Mouse (Mus musculus) heart, embryonic 14.5 days (tissue): ENCODE results near the gene Nr4a3. TPM values are rescaled to one million over a fixed set of nuclear protein-coding genes. Genes with fewer than 3 reads are reported as not detected.
A peak's percentile ranks its signal among the peaks of the same experiment; 100 is the strongest.

Experiments
- ATAC-seq: fragments of 200-750 bp; cut with Nextera tagmentation; 2 replicates; pipeline ENCODE4 v1.8.0; 2017; ENCODE audit warnings: low read depth, moderate TSS enrichment; ENCODE audit not compliant: insufficient number of reproducible peaks, insufficient read depth, low FRiP score
- H3K27ac ChIP-seq, 2 experiments: fragments of 200-500 bp in 1 of 2; fragments of 300-500 bp in 1 of 2; sonication (generic) in 1 of 2; replicated peaks in 1 of 2; 2 replicates each; pipeline ENCODE4 v1.5.1; 2012 to 2014; ENCODE audit warnings: low read depth in 2 of 2, low read length in 2 of 2, control low read depth in 1 of 2, mild to moderate bottlenecking in 1 of 2, mixed read lengths in 1 of 2; ENCODE audit not compliant: control insufficient read depth in 1 of 2, insufficient read depth in 1 of 2
- H3K27me3 ChIP-seq: fragments of 300-500 bp; sonication (generic); 2 replicates; pipeline ENCODE4 v1.6.1; 2014; ENCODE audit warnings: mild to moderate bottlenecking, low read length, control low read depth; ENCODE audit not compliant: control insufficient read depth, insufficient read depth
- H3K36me3 ChIP-seq: fragments of 300-500 bp; sonication (generic); 2 replicates; pipeline ENCODE4 v1.6.1; 2014; ENCODE audit warnings: mild to moderate bottlenecking, control low read depth, low read length, mixed read lengths; ENCODE audit not compliant: control insufficient read depth, insufficient read depth
- H3K4me1 ChIP-seq, 2 experiments: fragments of 200-500 bp in 1 of 2; fragments of 300-500 bp in 1 of 2; sonication (generic) in 1 of 2; 2 replicates each; pipeline ENCODE4 v1.6.1; 2012 to 2014; ENCODE audit warnings: low read length in 2 of 2, control low read depth in 1 of 2, mixed read lengths in 1 of 2; ENCODE audit not compliant: control insufficient read depth in 2 of 2, insufficient read depth in 2 of 2
- H3K4me2 ChIP-seq: fragments of 300-500 bp; sonication (generic); 2 replicates; pipeline ENCODE4 v1.6.1; 2014; ENCODE audit warnings: mild to moderate bottlenecking, low read length
- H3K4me3 ChIP-seq, 2 experiments: fragments of 200-500 bp in 1 of 2; fragments of 300-500 bp in 1 of 2; sonication (generic) in 1 of 2; 2 replicates each; pipeline ENCODE4 v1.5.1; 2012 to 2014; ENCODE audit warnings: low read length in 2 of 2, mild to moderate bottlenecking in 2 of 2, control low read depth in 1 of 2, low read depth in 1 of 2, moderate library complexity in 1 of 2; ENCODE audit not compliant: control insufficient read depth in 1 of 2, insufficient read depth in 1 of 2
- H3K9ac ChIP-seq: fragments of 300-500 bp; sonication (generic); 2 replicates; pipeline ENCODE4 v1.6.1; 2014; ENCODE audit warnings: mild to moderate bottlenecking, low read length
- H3K9me3 ChIP-seq: fragments of 300-500 bp; sonication (generic); 2 replicates; pipeline ENCODE4 v1.6.1; 2016; ENCODE audit warnings: low read length, control low read depth; ENCODE audit not compliant: control insufficient read depth
- WGBS: fragments of 180-500 bp; shearing (Covaris S2); extraction: QIAGEN DNeasy Blood & Tissue Kit; methylation state at CpG from one replicate; pipeline ENCODE4 v1.1.7; 2014; 5-methylcytosine and 5-hydroxymethylcytosine counted together
- polyA plus RNA-seq: library from polyadenylated mRNA; unstranded; fragments of >200 nt; fragmentation: Nextera tagmentation; extraction: Ambion mirVana; gene quantifications from 2 replicates; pipeline ENCODE4 v1.2.1, GENCODE M21; 2014

Nr4a3 gene
- polyA plus RNA-seq, result 0.14 and 0.31 TPM in 2 replicates

DNA sequence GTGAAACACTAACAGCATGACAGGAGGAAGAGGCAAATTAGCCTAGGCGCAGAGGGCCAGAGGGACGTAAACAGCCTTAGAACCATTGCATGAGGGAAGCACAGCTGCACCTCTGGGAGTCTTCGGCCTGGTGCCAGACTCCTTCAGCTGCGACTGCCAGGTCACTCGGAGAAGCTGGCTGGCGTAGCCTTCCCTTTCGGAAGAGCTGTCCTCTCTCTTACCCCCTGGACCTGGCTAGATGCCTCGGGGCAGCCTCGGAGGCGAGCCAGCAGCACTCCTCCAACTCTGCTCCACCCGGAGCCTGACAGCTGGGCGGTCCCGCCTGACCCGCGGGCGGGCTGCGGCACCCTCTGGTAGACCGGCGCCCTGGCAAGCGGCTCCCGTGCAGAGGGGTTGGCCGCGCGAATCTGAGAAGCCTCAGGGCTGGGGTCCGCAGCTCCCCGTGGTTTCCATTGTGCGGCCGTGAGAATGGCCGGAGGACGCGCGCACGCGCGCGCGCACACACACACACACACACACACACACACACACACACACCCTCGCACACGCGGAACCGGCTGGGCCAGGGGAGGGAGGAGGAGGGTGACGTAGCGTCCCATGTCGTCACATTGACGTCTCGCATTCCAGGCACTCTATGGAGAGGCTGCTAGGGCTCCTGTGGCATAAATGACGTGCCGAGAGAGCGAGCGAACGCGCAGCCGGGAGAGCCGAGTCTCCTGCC lies at the start of gene Nr4a3:
Gene Nr4a3 (plus strand): TSS at position 663 of the 721 bp plus-strand sequence.
- Histone ChIP-seq H3K4me3 (peak within 1 kb of the TSS; percentile 70 to 77), H3K27ac (peak within 1 kb of the TSS; percentile 92 to 99), H3K9me3 (no peaks in the 10 kb centered on the region), H3K36me3 (no peaks in the 10 kb centered on the region), H3K9ac (peak within 1 kb of the TSS; percentile 69), H3K27me3 (peaks cover 26% of the 10 kb centered on the region), H3K4me1 (peaks cover 14 to 21% of the 10 kb centered on the region in 2 experiments), H3K4me2 (peak within 1 kb of the TSS; percentile 100)
- 0% methylated on average over 47 of the region's 54 CpGs for WGBS
- peak; percentile 69 for ATAC-seq

DNA sequence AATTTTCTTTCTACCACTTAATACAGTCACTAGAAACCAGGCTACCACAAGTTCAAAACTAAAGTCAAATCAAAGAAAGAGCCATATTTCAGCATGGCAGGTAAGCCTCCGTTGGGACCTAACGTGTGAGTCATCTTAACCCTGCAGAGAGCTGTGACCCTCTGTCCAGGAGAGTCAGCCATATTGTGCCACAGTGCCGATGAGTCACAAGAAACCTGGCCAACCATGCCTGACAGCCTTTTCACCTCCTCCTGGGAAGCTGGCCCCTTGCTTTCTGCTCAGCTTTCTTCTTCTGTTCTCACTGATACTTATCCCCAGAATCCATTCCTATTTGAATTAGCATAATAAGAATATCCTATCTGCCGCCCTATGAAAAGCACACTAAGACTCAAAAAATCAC lies 42.0 kb upstream of the Nr4a3 start:
- Histone ChIP-seq H3K27ac (no peak overlapping the region), H3K27me3 (no peaks in the 10 kb centered on the region), H3K4me1 (no peaks in the 10 kb centered on the region), H3K9ac (no peak overlapping the region), H3K4me3 (no peak overlapping the region), H3K4me2 (no peak overlapping the region), H3K9me3 (no peaks in the 10 kb centered on the region), H3K36me3 (no peaks in the 10 kb centered on the region)
- no peak for ATAC-seq
- WGBS, result 81% methylated on average over 4 of the region's 4 CpGs

DNA sequence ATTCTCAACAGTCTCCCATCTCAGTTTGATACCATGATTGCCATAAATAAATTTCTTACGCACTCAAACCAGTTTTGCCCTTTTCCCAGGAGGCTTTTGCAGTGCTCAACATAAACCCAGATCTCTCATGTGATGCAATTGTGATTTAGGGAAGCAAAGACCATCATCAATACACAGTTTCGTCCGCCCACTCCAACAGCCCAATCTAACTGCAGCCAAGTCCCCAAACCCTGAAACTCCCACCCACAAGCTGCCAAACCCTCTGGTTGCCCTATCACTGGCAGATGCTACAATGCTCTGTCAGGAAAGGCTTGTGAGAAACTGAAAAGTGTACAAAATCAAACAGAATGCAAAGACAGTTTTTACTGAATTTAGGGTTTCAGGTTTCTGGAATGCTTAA lies 41.5 kb upstream of the Nr4a3 start:
- Histone ChIP-seq H3K4me2 (no peak overlapping the region), H3K27ac (no peak overlapping the region), H3K4me1 (no peaks in the 10 kb centered on the region), H3K4me3 (no peak overlapping the region), H3K36me3 (no peaks in the 10 kb centered on the region), H3K27me3 (no peaks in the 10 kb centered on the region), H3K9me3 (no peaks in the 10 kb centered on the region), H3K9ac (no peak overlapping the region)
- 75% methylated on average over 3 of the region's 3 CpGs for WGBS
- ATAC-seq, result no peak

DNA sequence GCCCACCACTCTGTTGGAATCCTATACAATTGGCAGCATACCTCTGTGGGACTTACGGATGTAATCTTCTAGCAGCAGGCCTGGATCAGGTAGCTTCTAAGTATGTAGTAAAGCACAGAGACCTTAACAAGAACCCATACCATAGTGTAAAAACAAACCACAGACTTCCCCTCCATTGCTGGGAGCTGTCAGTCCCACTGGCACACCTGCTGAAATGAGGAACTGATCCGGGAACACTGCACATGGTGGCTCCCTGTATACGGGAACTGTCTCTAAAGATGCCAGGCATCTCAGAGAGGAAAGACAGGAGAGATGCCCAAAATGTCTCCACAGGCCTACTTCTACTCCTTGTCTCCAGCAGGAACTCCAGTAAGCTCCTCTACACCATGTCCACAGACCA lies 38.6 kb upstream of the Nr4a3 start:
- Histone ChIP-seq H3K9me3 (no peaks in the 10 kb centered on the region), H3K36me3 (no peaks in the 10 kb centered on the region), H3K4me2 (no peak overlapping the region), H3K9ac (no peak overlapping the region), H3K4me3 (no peak overlapping the region), H3K4me1 (no peaks in the 10 kb centered on the region), H3K27ac (no peak overlapping the region), H3K27me3 (no peaks in the 10 kb centered on the region)
- no peak for ATAC-seq
- 84% methylated on average over 3 of the region's 3 CpGs for WGBS

DNA sequence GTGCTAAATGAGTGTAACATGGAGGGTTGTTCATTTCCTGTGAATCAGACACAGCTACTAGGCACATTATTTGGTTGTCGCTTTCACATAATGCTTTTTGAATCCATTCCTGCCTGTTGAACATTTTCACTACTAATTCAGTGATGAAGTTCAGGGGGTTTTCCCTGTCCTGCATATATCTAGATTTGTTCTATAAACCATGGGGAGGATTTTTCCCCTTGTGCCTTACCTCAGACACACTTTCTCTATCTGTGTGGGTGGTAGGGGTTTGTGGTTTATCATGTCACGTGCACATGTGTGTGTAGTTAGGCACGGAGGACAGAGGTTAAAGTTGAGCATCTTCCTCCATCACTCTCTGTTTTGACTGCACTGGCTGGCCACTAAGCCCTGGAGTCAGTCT lies 32.7 kb upstream of the Nr4a3 start:
- H3K27me3 ChIP-seq, result no peaks in the 10 kb centered on the region
- no peak overlapping the region for H3K27ac ChIP-seq
- H3K9ac ChIP-seq, result no peak overlapping the region
- no peak for ATAC-seq
- H3K4me3 ChIP-seq, result no peak overlapping the region
- no peaks in the 10 kb centered on the region for H3K36me3 ChIP-seq
- no peaks in the 10 kb centered on the region for H3K4me1 ChIP-seq
- no peak overlapping the region for H3K4me2 ChIP-seq
- 83% methylated on average over 3 of the region's 3 CpGs for WGBS
- H3K9me3 ChIP-seq, result no peaks in the 10 kb centered on the region

DNA sequence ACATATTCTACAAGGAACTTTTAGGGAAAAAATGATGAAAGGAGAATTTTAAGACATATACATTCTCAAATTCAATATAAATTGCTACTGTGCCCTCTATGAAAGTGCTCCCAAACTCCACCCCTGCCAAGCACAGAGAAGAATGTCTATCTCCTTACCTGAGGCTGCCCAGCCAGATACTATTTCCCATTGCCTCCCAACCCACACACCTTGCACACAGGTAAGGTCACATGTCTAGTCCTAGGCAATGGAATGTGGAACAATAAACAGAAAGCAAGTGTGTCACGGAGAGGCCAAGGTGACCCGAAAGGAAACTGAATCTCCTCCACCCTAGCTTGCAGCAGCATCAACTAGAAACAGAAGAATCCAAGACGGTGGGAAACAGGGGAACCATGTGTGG lies 22.0 kb upstream of the Nr4a3 start:
- WGBS, result 87% methylated on average over 3 of the region's 3 CpGs
- Histone ChIP-seq H3K27me3 (no peaks in the 10 kb centered on the region), H3K4me1 (no peaks in the 10 kb centered on the region), H3K4me2 (no peak overlapping the region), H3K36me3 (no peaks in the 10 kb centered on the region), H3K4me3 (no peak overlapping the region), H3K9ac (no peak overlapping the region), H3K27ac (no peak overlapping the region), H3K9me3 (no peaks in the 10 kb centered on the region)
- ATAC-seq, result no peak

DNA sequence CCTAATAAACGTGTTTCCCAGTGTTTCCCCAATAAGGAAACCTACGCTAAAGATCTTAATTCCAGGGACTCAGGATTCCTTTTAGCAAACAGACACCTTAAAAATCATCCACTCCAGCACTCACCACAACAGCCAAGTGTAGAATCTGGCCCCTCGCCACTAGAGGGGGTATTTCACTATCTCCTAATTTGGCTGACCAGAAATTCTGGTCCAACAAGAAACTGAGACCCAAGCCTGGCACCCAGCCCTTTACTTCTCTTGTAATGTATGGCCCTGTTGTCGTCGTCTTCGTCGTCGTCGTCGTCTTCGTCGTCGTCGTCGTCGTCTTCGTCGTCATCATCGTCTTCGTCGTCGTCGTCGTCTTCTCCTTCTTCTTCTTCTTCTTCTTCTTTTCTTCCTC lies 15.3 kb upstream of the Nr4a3 start:
- H3K4me2 ChIP-seq, result no peak overlapping the region
- no peak overlapping the region for H3K27ac ChIP-seq
- no peaks in the 10 kb centered on the region for H3K27me3 ChIP-seq
- WGBS, result 64% methylated on average over 24 of the region's 24 CpGs
- H3K4me3 ChIP-seq, result no peak overlapping the region
- no peaks in the 10 kb centered on the region for H3K36me3 ChIP-seq
- no peaks in the 10 kb centered on the region for H3K4me1 ChIP-seq
- no peaks in the 10 kb centered on the region for H3K9me3 ChIP-seq
- no peak for ATAC-seq
- no peak overlapping the region for H3K9ac ChIP-seq

DNA sequence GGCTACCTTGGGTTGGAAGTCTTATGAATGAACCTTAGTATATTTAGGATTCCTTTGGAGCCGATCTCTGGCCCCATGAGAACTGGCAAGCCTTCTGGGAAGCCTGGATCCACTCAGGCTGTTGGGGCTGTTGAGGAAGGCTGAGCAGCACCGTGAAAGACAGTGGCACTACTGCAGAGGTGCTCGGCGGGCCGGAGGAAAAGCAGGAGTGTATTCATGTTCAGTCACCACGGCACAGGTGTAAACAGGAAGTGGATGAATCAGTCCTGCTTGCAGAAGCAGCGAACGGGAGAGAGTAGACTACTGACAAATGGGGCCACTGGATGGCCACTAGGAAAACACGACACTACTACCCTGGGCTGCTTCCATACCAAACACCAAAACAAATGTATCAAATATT lies 10.7 kb upstream of the Nr4a3 start:
- Histone ChIP-seq H3K27ac (no peak overlapping the region), H3K9me3 (no peaks in the 10 kb centered on the region), H3K36me3 (no peaks in the 10 kb centered on the region), H3K27me3 (no peaks in the 10 kb centered on the region), H3K4me1 (no peaks in the 10 kb centered on the region), H3K4me3 (no peak overlapping the region), H3K4me2 (no peak overlapping the region), H3K9ac (no peak overlapping the region)
- 77% methylated on average over 9 of the region's 9 CpGs for WGBS
- no peak for ATAC-seq
